Mouse (Mus musculus) bone marrow, adult 2 months (tissue): ENCODE results near the gene Srsf7. TPM values are rescaled to one million over a fixed set of nuclear protein-coding genes. Genes with fewer than 3 reads are reported as not detected.

Experiments used
- H3K27ac ChIP-seq: fragments of 200-500 bp; 2 replicates; pipeline ENCODE4 v1.5.1; 2012; ENCODE audit warnings: low read depth, mild to moderate bottlenecking, control low read depth, inconsistent platforms, low read length; ENCODE audit not compliant: control insufficient read depth, poor library complexity, insufficient read depth
- H3K4me1 ChIP-seq: fragments of 200-500 bp; 2 replicates; pipeline ENCODE4 v1.6.1; 2011; ENCODE audit warnings: low read length; ENCODE audit not compliant: control insufficient read depth, insufficient read depth
- H3K4me3 ChIP-seq: fragments of 200-500 bp; replicated peaks from 2 replicates; pipeline ENCODE3; 2011; ENCODE audit warnings: mild to moderate bottlenecking, low read depth, low read length, control low read depth; ENCODE audit not compliant: control insufficient read depth
- CTCF ChIP-seq: fragments of 200-500 bp; IDR thresholded peaks from 2 replicates; pipeline ENCODE4 v1.5.1; 2011; ENCODE audit warnings: low read length, control low read depth; ENCODE audit not compliant: control insufficient read depth, insufficient read depth
- POLR2A ChIP-seq: fragments of 200-500 bp; IDR thresholded peaks from 2 replicates; pipeline ENCODE4 v1.6.1; 2011; ENCODE audit warnings: low read depth, mild to moderate bottlenecking, control low read depth, low read length, borderline replicate concordance; ENCODE audit not compliant: control insufficient read depth
- WGBS: fragments of 180-500 bp; shearing (Covaris S2); methylation state at CpG from one replicate; pipeline ENCODE4 v1.1.7; 2018; 5-methylcytosine and 5-hydroxymethylcytosine counted together
- polyA plus RNA-seq: library from polyadenylated mRNA; stranded (reverse); fragments of >200 nt; gene quantifications from 2 replicates; pipeline ENCODE4 v1.2.4, GENCODE M21; 2011; ENCODE audit warnings: low replicate concordance; ENCODE audit not compliant: missing spikeins, insufficient read depth, insufficient read length

The Srsf7 gene
- polyA plus RNA-seq: 166 and 167 TPM in 2 replicates

DNA sequence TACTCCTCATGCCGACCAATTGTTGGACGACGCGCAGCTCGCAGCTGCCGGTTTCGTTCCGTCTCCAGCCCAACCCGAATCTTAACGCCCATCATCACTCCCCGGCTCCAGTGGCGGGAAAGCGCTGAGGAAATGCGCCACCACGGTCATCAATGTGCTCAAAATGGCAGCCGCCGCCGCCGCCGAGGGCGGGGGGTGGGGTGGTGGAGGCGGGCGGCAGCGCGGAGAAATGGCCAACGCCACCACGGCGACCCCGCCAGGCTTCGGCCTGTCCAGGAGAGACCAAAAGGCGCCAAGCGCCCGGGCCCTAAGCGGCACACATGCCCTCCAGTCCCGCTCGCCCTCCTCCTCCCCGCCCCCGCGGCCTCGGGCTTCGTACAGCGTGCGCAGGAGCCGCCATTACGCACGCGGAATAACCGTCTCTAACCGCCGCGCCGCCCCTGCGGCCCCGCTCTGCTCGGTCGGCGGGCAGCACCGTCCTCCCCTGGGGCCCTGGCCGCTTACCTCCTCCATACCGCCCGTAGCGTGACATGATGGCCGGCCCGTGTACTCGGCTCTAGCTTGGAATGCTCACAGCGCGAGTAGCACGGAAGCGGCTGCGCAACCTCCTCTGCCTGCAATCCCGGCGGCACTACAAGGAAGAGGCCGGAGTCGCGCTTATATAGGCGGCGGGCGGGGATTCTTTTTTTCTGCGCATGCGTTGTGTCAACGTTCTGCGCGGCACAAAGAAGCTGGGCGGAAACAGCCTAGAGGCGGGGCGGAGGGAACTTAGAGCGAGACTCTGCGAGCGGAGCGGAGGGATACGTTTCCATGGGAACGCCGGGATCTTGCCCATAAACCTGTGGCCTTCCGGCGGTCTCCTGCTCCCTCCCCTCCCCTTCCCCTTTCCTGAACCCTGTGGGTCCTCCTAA, at the start of gene Srsf7, which contains the start of gene Ttc39d:
Gene Srsf7, minus strand, starts transcription at position 637 of the 911 bp plus-strand sequence.
Gene Ttc39d, plus strand, starts transcription at position 790 of the 911 bp plus-strand sequence.
- H3K4me1 ChIP-seq: no peaks in the 10 kb centered on the region; the same call in 1 of the 2 replicates
- 0 out of 2 replicates have a peak, but pooled peaks have one; percentile 3 for TF ChIP-seq CTCF
- TF ChIP-seq POLR2A: peak; percentile 100
- peak within 1 kb of the TSS; percentile 97 for H3K4me3 ChIP-seq
- under 1% methylated on average over 85 of the region's 95 CpGs for WGBS
- H3K27ac ChIP-seq: peak within 1 kb of the TSS; percentile 97

DNA sequence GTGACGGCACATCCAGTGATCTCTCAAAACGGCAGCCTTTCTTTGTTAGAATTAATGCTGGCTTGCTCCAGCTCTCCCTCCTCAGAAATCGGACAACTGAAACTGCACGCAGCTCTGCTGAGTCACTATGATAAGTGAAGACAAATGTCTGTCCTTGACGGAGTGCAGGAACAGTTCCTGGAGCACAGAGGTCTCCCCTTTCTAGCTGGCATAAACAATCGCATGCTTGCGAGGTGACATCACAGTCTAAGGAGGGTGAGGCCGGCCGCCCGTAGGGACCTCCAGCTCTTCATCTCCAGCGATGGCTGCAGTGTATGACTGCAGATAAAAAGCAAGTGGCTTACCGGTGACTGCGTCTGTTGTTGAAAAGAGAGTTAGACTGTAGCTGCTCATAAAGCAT, 48.1 kb upstream of the Srsf7 start:
- no peak overlapping the region for H3K4me3 ChIP-seq
- H3K4me1 ChIP-seq: no peaks in the 10 kb centered on the region; the same call in 1 of the 2 replicates
- no peak overlapping the region for H3K27ac ChIP-seq
- 83% methylated on average over 13 of the region's 13 CpGs for WGBS
- TF ChIP-seq CTCF: no peak
- TF ChIP-seq POLR2A: no peak

DNA sequence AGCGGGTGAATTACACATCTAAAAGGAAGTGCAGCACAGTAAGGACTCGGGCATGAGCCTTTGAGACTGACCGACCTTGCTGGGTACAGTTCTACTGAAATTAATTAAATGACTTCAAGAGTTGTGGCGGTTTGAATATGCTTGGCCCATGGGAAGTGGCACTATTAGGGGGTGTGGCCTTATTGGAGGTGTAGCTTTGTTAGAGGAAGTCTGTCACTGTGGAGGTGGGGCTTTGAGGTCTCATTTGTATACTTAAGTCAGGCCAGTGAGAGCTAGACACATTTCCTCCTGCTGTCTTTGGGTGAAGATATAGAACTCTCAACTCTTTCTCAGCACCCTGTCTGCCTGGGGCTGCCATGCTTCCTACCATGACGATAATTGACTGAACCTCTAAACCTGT, 47.3 kb upstream of the Srsf7 start:
- WGBS: 88% methylated on average over 5 of the region's 5 CpGs
- TF ChIP-seq CTCF (no peak), POLR2A (no peak)
- Histone ChIP-seq H3K27ac (no peak overlapping the region), H3K4me1 (no peaks in the 10 kb centered on the region; the same call in 1 of the 2 replicates), H3K4me3 (no peak overlapping the region)

DNA sequence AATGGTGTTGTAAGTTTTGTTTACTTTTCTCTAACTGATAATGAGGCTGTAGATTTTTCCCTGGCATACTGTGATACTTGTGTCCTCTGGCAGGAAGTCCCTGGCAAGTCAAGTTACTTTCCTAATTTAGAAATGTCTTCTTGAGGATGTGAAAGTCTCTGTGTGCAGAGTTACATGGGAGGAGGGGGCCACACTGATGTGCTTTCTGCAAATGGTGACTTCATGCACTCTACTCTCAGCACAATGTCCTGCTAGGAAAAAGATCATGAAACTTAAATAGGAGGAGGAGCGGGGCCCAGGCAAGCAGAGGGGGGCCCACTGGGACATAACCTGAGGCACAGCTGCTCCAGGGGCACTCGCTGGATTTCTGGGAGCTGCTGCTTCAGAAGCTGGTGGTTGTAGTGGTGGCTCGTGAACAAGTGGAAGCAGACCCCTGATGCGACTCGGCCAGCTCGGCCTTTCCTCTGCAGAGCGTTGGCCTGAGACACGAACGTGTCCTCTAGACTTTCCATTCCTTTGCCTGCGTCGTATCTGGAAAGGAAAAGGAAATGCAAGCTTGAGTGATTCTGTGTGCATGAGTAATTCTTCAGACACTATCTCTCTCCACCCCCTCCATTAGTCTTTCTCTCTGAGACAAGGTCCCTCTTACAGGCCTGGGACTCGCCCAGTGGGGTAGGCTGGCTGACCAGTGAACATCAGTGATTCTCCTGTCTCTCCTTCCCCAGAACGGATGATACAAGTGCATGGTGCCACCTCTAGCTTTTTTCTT, 45.8 kb upstream of the Srsf7 start:
- 62% methylated on average over 13 of the region's 13 CpGs for WGBS
- H3K4me3 ChIP-seq: no peak overlapping the region
- H3K4me1 ChIP-seq: no peaks in the 10 kb centered on the region; the same call in 1 of the 2 replicates
- TF ChIP-seq CTCF (no peak), POLR2A (no peak)
- peak overlapping the region; percentile 22 for H3K27ac ChIP-seq

DNA sequence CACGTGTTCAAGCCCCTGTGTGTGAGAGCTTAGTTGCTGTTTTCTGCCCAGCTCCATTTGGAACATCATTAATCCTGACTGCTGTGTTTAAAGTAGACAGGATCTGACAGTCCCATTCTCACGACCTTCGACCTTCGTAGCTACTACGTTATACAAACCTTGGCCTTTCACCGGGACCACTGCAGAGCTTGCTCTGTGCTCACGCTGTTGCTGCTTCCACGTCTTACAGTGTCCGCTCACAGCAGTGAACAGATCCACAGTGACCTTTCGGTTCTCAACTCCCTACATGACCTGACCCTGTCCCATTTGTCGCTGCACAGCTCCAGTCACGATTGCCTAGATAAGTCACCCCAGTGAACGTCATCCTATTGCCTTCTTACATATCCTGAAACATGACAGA, 36.0 kb upstream of the Srsf7 start:
- H3K27ac ChIP-seq: no peak overlapping the region

DNA sequence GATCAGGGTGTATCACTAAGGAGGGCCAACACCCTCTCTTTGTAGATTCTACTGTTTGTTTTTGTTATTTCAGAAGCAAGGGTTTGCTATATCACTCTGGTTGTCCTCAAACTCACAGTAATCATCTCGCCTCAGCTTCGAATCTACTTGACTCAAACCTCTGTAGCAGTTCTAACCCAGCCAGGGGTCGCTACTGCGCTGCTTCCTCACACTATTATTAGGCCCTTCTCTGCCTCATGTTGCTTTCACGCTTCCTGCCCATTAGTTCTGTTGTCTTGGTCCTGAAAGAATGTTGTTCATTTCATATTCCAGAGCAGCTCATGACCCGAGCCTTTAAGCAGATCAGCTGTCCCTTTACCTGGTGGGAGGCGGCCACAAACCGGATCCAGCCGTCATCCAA, 34.5 kb upstream of the Srsf7 start:
- WGBS: 89% methylated on average over 9 of the region's 9 CpGs

More for the DNA sequence above, 36.0 kb upstream of the Srsf7 start:
- TF ChIP-seq CTCF (no peak), POLR2A (no peak)
- H3K4me3 ChIP-seq: no peak overlapping the region
- H3K4me1 ChIP-seq: peaks cover 2% of the 10 kb centered on the region; the same call in 1 of the 2 replicates
- WGBS: 87% methylated on average over 13 of the region's 13 CpGs

DNA sequence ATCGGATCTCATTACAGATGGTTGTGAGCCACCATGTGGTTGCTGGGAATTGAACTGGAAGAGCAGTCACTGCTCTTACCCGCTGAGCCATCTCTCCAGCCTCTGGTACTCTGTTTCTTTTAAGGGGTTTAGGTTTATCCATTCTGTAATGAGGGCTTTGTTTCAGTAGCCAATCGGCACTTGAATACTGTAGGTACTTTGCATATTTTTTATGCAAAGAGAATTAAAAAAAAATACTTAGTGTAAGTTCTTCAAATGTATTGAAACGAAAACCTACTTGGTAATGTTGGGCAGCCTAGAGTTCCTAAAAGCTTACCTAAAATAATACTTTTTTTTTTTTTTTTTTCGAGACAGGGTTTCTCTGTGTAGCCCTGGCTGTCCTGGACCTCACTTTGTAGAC, 30.4 kb upstream of the Srsf7 start:
- no peaks in the 10 kb centered on the region; the same call in 1 of the 2 replicates for H3K4me1 ChIP-seq
- WGBS: 77% methylated on average over 5 of the region's 5 CpGs
- H3K27ac ChIP-seq: no peak overlapping the region
- no peak for TF ChIP-seq POLR2A
- no peak for TF ChIP-seq CTCF
- H3K4me3 ChIP-seq: no peak overlapping the region

More for the DNA sequence above, 34.5 kb upstream of the Srsf7 start:
- no peak for TF ChIP-seq CTCF
- Histone ChIP-seq H3K27ac (no peak overlapping the region), H3K4me3 (no peak overlapping the region), H3K4me1 (peaks cover 2% of the 10 kb centered on the region; the same call in 1 of the 2 replicates)

DNA sequence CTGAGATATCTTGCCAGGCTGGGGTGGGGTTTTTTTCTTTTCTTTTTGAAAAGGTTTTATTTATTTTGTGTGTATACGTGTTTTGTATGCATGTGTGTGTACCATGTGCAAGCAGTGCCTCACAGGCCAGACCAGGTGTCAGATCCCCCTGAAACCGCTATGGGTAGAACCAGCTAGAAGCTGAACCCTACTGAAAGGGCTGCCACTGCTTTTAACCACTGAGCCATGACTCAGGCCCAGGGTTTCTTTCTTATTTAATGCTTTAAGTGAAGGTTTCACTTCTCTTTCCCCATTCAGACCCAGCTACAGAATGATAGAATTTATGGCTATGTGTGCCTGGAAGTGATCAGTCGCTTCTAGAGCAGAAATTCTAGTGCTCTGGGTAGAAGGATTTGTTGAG, 29.7 kb upstream of the Srsf7 start:
- peak overlapping the region; percentile 21; the same call in 1 of the 2 replicates for H3K27ac ChIP-seq

More for the DNA sequence above, 29.7 kb upstream of the Srsf7 start:
- TF ChIP-seq POLR2A (no peak), CTCF (no peak)
- Histone ChIP-seq H3K4me3 (no peak overlapping the region), H3K4me1 (no peaks in the 10 kb centered on the region; the same call in 1 of the 2 replicates)
- 70% methylated on average over 3 of the region's 3 CpGs for WGBS
